Mouse (Mus musculus) megakaryocyte, embryonic 14.5 days (primary cell): ENCODE measurements around the gene Racgap1.

Source experiments
- FLI1 ChIP-seq: IDR thresholded peaks from 2 replicates; pipeline ENCODE4 v1.6.1; 2012; ENCODE audit warnings: low read length, inconsistent platforms, mixed read lengths
- GATA1 ChIP-seq: IDR thresholded peaks from 3 replicates; pipeline ENCODE4 v1.6.1; 2012; ENCODE audit warnings: mixed read lengths, low read length, inconsistent platforms, borderline replicate concordance

DNA sequence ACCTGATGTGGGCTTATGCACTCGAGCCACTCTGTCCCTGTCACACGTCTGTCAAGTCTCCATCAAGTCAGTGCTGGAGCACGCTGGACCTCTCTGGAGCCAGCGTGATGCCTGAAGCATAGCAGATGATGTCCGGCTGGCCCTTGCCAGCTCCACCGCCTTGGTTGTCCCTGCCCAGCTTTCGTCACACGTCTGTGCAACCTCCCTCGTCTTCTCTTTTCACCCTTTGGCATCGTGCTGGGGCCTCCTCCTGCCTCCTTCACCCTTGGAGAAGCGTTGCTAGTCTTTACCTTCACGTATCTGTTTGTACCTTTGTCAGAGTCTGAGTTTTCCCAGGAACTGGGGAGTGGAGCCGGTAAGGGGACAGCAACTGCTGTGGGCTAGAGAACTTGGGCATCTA, 37.2 kb downstream of the Racgap1 start:
- no peak for TF ChIP-seq GATA1
- TF ChIP-seq FLI1, result no peak
